Mouse (Mus musculus): ENCODE results near the gene Rcn3.
"Not testable (repeated sequence)": the region's sequence is repeated elsewhere in the genome, so short reads cannot be mapped to it uniquely, and the experiment has no call there.

Gene Rcn3

DNA sequence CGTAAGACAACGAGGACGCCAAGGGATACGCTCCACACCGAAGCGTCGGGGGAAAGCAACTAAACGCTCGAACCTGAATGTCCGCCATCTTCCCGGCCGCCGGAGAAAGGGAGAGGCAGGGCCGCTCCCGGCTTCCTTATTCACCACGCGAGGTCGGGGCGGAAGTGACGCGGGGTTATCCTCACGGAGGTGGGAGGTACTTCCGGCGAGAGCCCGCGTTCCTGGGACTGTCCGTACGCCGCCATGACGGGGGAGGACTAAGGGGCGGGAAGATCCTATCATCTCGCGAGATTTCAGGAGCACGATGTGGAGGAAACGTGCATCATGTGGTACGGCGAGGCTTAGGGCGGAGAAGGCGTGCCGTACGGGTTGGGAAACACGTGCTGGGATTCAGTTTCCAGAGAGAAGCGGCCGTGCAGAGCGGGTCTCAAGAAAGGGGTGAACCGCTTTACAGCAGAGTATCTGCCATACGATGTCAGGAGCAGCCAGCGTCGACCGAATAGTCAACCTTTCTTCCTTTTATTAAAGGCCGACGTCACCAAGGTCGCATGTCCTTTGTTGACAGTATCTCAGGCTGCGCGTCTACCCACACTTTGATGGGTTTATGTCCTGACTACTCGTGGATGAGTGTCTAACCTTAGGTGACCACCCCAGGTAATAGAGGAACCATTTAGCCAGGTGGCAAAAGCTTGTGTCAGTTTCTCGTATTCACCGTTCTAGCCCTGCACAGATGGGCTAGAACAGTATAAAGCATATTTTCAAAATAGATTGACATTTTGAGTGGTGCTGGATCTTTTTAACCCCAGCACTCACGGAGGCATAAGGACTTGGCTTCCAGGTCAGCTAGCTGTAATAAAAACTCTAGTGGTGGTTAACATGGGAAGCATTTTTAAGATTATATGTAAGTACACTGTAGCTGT lies 32.5 kb upstream of the Rcn3 start, which contains the start of gene Rps11:
Rps11 (minus strand) TSS at position 216 of the 920 bp plus-strand sequence.
- peak; percentile 99 for DNase-seq (ENCODE audit: low spot score)

DNA sequence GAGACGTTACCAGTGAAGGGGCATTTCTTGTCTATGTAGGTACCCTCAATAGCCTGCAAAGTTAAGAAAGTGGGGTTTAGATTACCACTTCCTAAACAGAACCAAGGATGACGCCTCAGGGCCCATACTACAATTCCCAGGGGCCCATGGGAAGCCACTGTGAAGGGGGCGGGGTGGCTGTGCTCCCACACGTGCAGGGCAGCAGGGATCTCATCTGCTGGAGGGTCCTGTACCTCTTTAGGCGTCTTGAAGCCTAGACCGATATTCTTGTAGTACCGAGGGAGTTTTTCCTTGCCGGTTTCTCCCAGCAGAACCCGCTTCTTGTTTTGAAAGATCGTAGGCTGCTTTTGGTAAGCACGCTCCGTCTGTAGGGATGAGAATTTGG lies 31.2 kb upstream of the Rcn3 start:
- peak; percentile 44 for DNase-seq (ENCODE audit: low spot score)

- DNase-seq (ENCODE audit: low spot score): no peak
Measured at GRCm38 (mm10) chr7:45122561-45123185, 30.7 kb upstream of the Rcn3 start.

DNA sequence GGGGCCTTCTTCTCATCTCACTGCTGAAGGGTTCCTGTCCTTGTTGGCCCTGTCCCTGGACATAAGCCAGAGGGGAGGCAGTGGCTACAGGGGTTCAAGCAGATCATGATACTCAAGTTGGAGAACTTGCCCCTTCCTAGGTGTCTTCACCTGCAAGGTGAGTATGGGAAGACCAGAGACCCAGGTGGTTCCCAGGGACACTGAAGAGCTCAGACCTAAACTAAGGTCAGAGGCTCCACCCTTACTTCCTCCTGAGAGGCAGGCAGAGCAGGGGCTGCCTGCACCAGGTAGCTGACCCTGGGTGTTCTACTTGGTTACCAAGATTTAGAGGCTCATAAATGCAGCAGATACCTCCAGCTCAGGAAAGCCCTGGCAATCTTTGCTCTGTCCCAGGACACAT lies 29.9 kb upstream of the Rcn3 start:
- no peak for DNase-seq (ENCODE audit: low spot score)

DNA sequence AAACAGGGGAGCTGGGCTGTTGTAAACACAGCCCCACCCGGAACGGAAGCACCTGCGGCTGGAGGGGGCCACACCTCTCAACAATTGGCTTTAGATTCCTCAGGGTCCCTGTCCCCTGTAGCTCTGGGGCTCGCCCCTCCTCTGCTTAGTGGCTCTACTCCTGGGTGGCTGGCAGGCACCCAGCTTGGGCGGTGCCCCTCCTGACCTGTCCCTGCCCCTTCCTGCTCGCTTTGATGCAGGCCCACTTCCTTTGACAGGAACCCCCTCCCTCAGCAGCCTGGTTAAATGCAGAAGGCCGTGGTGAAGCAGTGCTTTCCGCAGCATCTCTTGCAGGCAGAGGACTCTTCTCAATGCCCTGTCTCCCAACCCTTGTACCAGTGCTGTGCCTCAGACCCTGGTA lies 29.4 kb upstream of the Rcn3 start:
- peak; percentile 93 for DNase-seq (ENCODE audit: low spot score)

- no peak for DNase-seq (ENCODE audit: low spot score)
Measured at GRCm38 (mm10) chr7:45119780-45120709, 28.0 kb upstream of the Rcn3 start.

DNA sequence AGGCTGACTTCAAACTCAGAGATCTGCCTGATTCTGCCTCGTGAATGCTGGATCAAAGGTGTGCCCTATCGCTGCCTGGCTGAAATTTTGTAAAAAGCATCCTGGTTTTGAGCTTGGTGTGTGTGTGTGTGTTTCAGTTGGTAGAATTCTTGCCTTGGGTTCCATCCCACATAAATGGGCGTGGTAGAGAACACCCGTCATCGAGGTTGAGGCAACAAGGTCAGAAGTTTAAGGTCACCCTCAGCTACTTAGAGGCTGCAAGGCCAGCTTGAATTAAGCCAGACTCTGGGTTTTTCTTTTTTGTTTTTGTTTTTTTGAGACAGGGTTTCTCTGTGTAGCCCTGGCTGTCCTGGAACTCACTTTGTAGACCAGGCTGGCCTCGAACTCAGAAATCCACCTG lies 26.3 kb upstream of the Rcn3 start:
- no peak for DNase-seq (ENCODE audit: low spot score)

DNA sequence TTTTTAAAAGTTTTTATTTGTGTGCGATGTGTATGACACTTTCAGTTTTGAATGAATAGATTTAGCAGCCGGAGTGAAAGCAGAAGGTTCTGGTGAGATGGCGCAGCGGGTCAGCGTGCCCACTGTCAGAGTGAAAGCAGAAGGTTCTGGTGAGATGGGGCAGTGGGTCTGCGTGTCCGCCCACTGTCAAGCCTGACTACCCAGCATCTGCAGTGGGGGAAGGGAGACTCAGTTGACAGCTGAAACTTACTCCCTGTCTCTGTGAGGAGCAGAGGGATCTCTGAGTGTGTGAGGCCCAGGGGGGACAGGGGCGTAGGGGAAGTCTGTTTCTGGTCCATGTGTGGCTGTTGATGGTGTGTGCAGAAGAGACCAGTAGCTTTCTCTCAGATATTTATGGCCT lies 25.5 kb upstream of the Rcn3 start:
- no peak for DNase-seq (ENCODE audit: low spot score)

GRCm38 (mm10) chr7:45113476-45113875 lies 21.5 kb upstream of the Rcn3 start:
- DNase-seq (ENCODE audit: low spot score): no peak

DNA sequence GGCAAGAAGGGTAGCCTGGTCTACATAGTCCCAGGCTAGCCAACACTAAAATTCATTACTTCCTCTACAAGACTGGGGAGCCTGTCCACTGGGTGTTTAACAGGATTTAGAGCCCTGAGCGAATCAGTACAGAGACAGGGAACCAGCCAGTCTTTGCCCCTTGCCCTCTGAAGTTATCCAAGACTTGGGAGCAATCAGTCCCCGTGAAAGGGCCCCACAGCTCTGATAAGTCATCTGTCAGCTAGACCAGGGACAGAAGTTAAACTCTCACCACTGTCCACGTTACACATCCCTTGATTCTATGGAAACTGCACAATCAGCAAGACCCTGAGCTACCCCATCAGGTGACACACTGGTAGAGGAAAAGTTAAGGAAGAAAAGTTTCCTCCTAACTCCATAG lies 20.5 kb upstream of the Rcn3 start:
- DNase-seq (ENCODE audit: low spot score): no peak

- DNase-seq (ENCODE audit: low spot score): no peak
Measured at GRCm38 (mm10) chr7:45111940-45112339, 19.9 kb upstream of the Rcn3 start.

- DNase-seq (ENCODE audit: low spot score): not testable (repeated sequence)
Measured at GRCm38 (mm10) chr7:45110089-45110488, 18.1 kb upstream of the Rcn3 start.

- no peak for DNase-seq (ENCODE audit: low spot score)
Measured at GRCm38 (mm10) chr7:45107052-45107645, 15.1 kb upstream of the Rcn3 start.

- DNase-seq (ENCODE audit: low spot score): no peak
Measured at GRCm38 (mm10) chr7:45106441-45106840, 14.4 kb upstream of the Rcn3 start.

DNA sequence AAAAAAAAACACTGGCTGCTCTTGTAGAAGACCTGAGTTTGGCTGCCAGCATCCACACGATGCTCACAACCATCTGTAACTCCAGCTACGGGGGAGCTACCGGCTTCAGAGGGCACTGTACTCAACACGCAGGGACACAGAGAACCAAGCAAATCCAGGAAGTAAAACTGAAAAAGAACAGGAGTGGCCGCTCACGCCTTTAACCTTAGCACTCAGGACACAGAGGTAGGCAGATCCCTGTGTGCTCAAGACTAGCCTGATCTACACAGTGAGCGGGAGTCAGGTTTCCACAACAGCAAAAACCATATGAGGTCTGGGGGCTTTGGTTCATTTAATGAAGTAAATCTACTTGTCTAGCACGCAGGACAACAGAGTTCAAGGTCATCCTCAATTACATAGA lies 13.5 kb upstream of the Rcn3 start:
- DNase-seq (ENCODE audit: low spot score): no peak

DNA sequence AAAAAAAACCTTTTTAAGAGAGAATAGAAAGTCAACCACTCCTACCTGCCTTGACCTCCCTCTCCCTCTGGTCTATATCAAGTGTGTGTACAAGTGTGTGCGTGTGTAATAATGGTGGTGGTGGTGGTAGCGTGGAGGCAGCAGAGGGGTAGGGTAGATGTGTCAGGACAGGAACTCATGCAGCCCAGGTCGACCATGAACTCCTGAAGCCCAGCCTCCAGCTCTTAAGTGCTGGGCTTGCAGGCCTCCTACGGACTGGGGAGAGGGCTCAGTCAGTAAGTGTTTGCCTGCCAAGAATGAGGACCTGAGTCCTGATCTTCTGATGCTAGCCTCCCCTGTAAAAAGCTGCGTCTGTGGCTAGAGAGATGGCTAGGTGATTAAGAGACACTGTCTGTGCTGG lies 12.9 kb upstream of the Rcn3 start:
- no peak for DNase-seq (ENCODE audit: low spot score)

GRCm38 (mm10) chr7:45103652-45104180 lies 11.7 kb upstream of the Rcn3 start, which contains the start of gene Fcgrt:
Gene Fcgrt, minus strand, starts transcription at chr7:45103851.
- DNase-seq (ENCODE audit: low spot score): no peak

- no peak for DNase-seq (ENCODE audit: low spot score)
Measured at GRCm38 (mm10) chr7:45102940-45103585, 11.0 kb upstream of the Rcn3 start.

DNA sequence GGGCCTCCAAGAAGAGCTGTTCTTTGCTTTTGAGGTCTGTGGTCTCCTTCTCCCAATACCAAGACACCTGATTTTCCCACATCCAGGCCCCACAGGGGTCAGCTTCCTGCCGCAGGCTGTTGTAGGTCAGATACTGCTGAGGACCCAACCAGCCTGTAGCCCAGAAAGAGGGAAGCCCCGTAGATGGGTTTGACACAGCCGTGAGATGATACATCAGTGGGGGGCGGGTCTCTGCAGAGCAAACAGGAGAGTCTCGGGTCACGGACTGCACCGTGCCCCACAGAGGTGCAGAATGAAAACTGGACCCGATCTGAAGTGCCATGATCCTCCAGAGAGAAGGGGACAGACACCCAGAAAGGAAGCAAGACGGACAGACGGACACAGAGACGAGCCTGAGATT lies 10.4 kb upstream of the Rcn3 start:
- DNase-seq (ENCODE audit: low spot score): no peak

DNA sequence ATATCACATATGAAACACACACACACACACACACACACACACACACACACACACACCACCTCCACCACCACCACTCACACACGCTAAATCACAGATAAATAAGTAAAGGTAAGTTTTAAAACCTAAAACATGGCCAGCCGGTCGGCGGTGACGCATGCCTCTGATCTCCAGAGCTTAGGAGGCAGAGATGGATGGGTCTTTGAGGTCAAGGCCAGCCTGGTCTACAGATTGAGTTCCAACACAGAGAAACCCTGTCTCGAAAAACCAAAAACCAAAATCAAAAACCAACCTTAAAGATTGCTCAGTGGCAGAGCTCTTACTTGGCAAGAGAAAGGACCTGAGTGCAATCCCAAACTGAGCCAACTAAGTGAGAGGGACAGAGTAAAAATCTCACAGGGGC lies 8.0 kb upstream of the Rcn3 start:
- no peak for DNase-seq (ENCODE audit: low spot score)

All from T-cell, adult 2 months (primary cell).